Mouse (Mus musculus) kidney, adult 2 months (tissue): ENCODE results near the gene Itpa. TPM values are rescaled to one million over a fixed set of nuclear protein-coding genes. Genes with fewer than 3 reads are reported as not detected.

ENCODE experiments used
- DNase-seq: peaks from one replicate; pipeline ENCODE4 v3.0.0; 2021
- H3K27ac ChIP-seq: fragments of 200-500 bp; 2 replicates; pipeline ENCODE4 v1.5.1; 2012; ENCODE audit warnings: low read depth, low read length, control low read depth, inconsistent platforms; ENCODE audit not compliant: insufficient read depth
- H3K27me3 ChIP-seq: fragments of 200-500 bp; replicated peaks from 2 replicates; pipeline ENCODE4 v1.6.1; 2012; ENCODE audit warnings: mild to moderate bottlenecking, moderate library complexity, low read length, inconsistent platforms; ENCODE audit not compliant: control insufficient read depth, insufficient read depth
- H3K36me3 ChIP-seq: fragments of 200-500 bp; 2 replicates; pipeline ENCODE4 v1.6.1; 2012; ENCODE audit warnings: mild to moderate bottlenecking, moderate library complexity, low read length, inconsistent platforms; ENCODE audit not compliant: control insufficient read depth, insufficient read depth
- H3K4me1 ChIP-seq: fragments of 200-500 bp; 2 replicates; pipeline ENCODE4 v1.6.1; 2011; ENCODE audit warnings: low read length; ENCODE audit not compliant: control insufficient read depth, insufficient read depth
- H3K4me3 ChIP-seq: fragments of 200-500 bp; 2 replicates; pipeline ENCODE4 v1.5.1; 2011; ENCODE audit warnings: mild to moderate bottlenecking, low read depth, low read length, control low read depth; ENCODE audit not compliant: insufficient read depth
- CTCF ChIP-seq: fragments of 200-500 bp; conservative IDR thresholded peaks from 2 replicates; pipeline ENCODE4 v1.5.1; 2011; ENCODE audit warnings: low read depth, mild to moderate bottlenecking, control low read depth, low read length, moderate library complexity, mixed read lengths; ENCODE audit not compliant: insufficient read depth, insufficient read length
- POLR2A ChIP-seq: fragments of 200-500 bp; IDR thresholded peaks from one replicate; pipeline ENCODE4 v1.6.1; 2011; ENCODE audit warnings: low read depth, low read length, control low read depth
- WGBS: fragments of 180-500 bp; shearing (Covaris S2); methylation state at CpG from one replicate; pipeline ENCODE4 v1.1.7; 2018; 5-methylcytosine and 5-hydroxymethylcytosine counted together
- polyA plus RNA-seq: library from polyadenylated mRNA; depleted of rRNA; stranded (reverse); fragments of >200 nt; gene quantifications from 2 replicates; pipeline ENCODE4 v1.2.3, GENCODE M21; 2012

Itpa gene
- polyA plus RNA-seq, 1 experiment = 34.2 TPM

- H3K27ac ChIP-seq = no peak overlapping the region
- TF ChIP-seq CTCF = no peak
- TF ChIP-seq POLR2A = no peak
- 77% methylated on average over 9 of the region's 9 CpGs for WGBS
- no peak overlapping the region for H3K4me3 ChIP-seq
- H3K4me1 ChIP-seq = no peaks in the 10 kb centered on the region
- H3K27me3 ChIP-seq = no peaks in the 10 kb centered on the region
- DNase-seq = no peak
- no peaks in the 10 kb centered on the region; the same call in 1 of the 2 replicates for H3K36me3 ChIP-seq
Measured at GRCm38 (mm10) chr2:130685426-130685825, 18.0 kb downstream of the Itpa start.

- H3K36me3 ChIP-seq = no peaks in the 10 kb centered on the region
- TF ChIP-seq CTCF (no peak), POLR2A (no peak)
- 60% methylated on average over 2 of the region's 2 CpGs for WGBS
- no peaks in the 10 kb centered on the region for H3K4me1 ChIP-seq
- no peak overlapping the region for H3K4me3 ChIP-seq
- H3K27me3 ChIP-seq = no peaks in the 10 kb centered on the region
- no peak overlapping the region for H3K27ac ChIP-seq
- no peak for DNase-seq
Measured at GRCm38 (mm10) chr2:130689011-130689410, 21.6 kb downstream of the Itpa start.

- TF ChIP-seq POLR2A (no peak), CTCF (no peak)
- Histone ChIP-seq H3K27ac (no peak overlapping the region), H3K27me3 (no peaks in the 10 kb centered on the region; the same call in 1 of the 2 replicates), H3K4me1 (no peaks in the 10 kb centered on the region), H3K4me3 (no peak overlapping the region), H3K36me3 (no peaks in the 10 kb centered on the region)
- DNase-seq = no peak
- WGBS = 63% methylated on average over 3 of the region's 3 CpGs
Measured at GRCm38 (mm10) chr2:130693563-130693962, 26.2 kb downstream of the Itpa start.

- Histone ChIP-seq H3K4me3 (peak overlapping the region; percentile 55), H3K27ac (0 out of 2 replicates have a peak overlapping the region, but pooled peaks have one; percentile 6), H3K36me3 (no peaks in the 10 kb centered on the region), H3K4me1 (no peaks in the 10 kb centered on the region), H3K27me3 (no peaks in the 10 kb centered on the region; the same call in 1 of the 2 replicates)
- DNase-seq = no peak
- WGBS = 2% methylated on average over 31 of the region's 31 CpGs
- TF ChIP-seq CTCF (no peak), POLR2A (no peak)
Measured at GRCm38 (mm10) chr2:130696700-130697152, 29.3 kb downstream of the Itpa start.

DNA sequence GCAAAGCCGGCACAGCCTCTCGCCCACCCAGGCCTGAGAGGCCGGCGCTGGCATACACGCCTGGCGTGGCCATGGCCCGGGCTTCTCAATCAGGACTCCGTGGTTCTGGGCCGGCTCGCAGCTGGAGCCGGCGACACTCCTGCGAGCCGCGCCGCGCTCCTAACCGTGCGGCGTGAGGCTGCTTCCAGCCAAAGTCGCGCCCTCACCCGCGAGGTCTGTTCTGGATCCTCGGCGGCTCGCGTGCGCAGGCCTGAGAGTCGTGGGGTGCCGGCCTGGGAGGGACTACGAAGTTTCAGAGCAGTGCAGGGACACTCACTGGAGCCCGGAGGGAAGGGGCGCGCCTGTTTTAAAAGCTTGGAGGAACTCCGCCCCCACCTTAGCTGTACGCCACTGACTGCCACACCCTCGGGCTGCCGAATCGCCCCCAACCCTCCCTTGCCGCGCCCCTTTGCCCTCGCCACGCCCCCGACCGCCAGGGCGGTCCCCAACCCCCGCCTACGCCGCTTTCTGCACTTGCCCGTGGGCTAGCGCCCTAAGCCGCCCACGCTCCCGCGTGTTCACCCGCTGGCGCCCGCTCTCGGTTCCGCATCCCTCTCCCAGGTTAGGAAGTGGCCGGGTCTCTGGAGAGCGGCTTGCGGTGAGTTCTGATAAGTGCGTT is 29.9 kb downstream of the Itpa start, which contains the start of gene Slc4a11:
Slc4a11 (minus strand) TSS at position 367 of the 658 bp plus-strand sequence.
- TF ChIP-seq CTCF (no peak), POLR2A (no peak)
- WGBS = under 1% methylated on average over 65 of the region's 65 CpGs
- Histone ChIP-seq H3K27ac (0 out of 2 replicates have a peak within 1 kb of the TSS, but pooled peaks have one; percentile 6), H3K36me3 (no peaks in the 10 kb centered on the region), H3K4me1 (no peaks in the 10 kb centered on the region), H3K27me3 (no peaks in the 10 kb centered on the region; the same call in 1 of the 2 replicates), H3K4me3 (peak within 1 kb of the TSS; percentile 55)
- peak; percentile 68 for DNase-seq

DNA sequence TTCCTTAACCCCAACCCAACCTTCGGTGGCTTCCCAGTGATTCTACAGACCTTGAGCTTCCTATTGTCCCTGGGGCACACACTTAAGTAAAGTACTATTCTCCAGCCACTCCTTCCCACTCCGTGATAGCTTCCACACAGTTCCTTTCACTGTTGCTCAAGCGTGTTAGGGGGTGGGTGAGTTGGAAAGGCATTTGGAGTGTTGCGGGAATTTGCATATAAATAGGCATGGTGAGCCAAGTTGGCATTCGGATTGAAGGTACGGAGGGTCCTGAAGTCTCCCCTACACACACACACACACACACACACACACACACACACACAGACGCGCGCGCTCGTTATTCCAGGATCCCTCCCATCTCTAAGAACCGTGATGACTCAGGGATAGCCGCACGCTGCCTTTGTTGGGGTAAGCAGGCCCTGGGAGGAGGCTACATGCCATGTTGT is 30.4 kb downstream of the Itpa start:
- H3K4me1 ChIP-seq = no peaks in the 10 kb centered on the region
- peak overlapping the region; percentile 55 for H3K4me3 ChIP-seq
- DNase-seq = no peak
- no peaks in the 10 kb centered on the region; the same call in 1 of the 2 replicates for H3K27me3 ChIP-seq
- no peak overlapping the region for H3K27ac ChIP-seq
- 19% methylated on average over 14 of the region's 14 CpGs for WGBS
- H3K36me3 ChIP-seq = no peaks in the 10 kb centered on the region
- TF ChIP-seq POLR2A (no peak), CTCF (no peak)
